Mouse (Mus musculus) liver, adult (tissue): ENCODE measurements at regions not wholly inside any gene's neighbourhood (a gene's known extent, or its start where the extent isn't known, plus 50 kb on each side); places are given as distances from the start of the nearest gene placed in this dataset.

Source experiments
- GATA4 ChIP-seq: IDR thresholded peaks from 2 replicates; pipeline ENCODE4 v1.6.1; 2014; ENCODE audit warnings: mild to moderate bottlenecking, low read length; ENCODE audit not compliant: insufficient replicate concordance

DNA sequence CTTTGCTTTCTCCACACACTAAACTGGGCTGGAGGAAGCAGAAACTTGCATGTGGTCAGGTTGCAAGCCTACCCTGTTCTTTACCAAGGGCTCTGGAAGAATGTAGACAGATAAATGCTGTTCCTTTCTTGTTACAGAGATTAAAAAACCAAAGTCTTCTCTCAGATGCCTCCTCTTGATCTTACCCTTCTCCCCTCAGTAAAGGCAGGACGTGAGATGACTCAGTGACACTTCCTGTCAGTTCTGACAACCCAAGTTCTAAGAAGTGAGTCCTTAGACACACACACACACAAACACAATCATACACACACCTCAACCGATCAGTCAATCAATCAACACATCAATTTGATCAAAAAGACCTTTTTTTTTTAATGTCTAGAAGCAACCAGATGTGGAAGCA lies 168.8 kb upstream of the Atp2b1 start:
- TF ChIP-seq GATA4, result no peak

DNA sequence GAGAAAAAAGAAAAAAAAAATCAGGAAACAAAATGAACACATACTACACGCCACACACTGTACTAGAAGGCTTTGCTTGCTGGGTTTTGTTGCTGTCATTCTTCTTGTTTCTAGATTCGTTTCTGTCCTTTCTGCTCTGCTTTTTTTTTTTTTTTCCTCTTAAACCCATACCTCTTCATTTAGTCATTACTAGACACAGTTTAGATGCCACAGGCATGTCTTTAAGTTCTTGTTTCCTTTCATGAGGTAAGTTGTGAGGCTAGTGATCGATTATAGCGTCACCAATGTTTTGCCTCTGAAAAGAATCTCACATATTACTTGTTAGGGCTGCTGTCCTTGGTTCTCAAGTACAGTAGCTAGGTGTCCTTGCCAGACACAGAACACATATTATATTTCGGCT lies 168.3 kb upstream of the Atp2b1 start:
- no peak for TF ChIP-seq GATA4

DNA sequence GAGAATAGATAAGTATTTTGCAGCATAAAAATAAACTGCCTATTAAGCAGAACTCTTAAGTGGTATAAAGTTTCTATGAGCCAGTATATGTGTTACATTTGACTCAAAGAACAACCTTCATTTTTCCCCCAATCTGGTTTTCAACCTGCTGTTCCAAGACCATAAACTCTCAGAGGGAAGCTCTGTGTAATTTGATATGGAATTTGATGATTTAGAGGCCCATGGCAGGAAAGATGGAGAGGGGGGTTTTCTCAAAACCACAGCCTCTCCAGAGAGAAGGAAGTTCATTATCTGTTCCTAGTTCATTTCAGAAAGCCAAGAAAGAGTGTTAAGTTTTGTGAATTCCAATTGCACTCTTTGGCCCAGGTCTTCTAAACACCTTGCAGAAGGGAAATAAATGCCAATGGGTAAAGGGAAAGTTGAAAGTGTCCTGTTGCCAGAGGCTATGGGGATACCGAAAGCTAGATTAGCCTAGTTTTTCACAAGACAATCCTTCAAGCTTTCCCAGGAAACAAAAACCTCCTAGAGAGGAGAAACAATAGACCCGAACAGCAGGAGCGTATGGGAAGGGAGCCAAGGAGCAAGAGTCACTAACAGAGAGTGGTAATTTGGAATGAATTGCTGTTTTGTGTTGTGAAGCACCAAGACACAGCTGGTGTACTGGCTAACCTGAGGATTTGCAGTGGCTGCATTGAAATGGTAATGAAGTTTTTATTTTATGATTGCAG lies 165.2 kb upstream of the Atp2b1 start:
- TF ChIP-seq GATA4, result no peak

DNA sequence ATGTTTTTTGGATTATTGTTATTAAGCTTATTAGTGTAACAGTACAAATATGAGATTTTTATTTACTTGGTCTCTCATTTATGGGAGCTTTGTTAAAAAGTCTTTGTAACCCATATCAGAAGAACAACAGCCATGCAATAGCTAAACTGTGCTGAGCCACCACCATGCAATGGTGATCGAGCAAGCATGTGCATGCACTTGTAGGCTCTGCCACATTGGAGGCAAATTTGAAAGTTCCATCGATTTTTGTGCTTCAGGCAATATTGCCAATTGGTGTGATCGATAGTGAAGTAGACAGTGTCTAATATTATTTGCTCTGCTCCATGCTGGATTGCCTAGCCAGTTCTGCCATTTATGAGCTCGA lies 164.6 kb upstream of the Atp2b1 start:
- no peak for TF ChIP-seq GATA4

DNA sequence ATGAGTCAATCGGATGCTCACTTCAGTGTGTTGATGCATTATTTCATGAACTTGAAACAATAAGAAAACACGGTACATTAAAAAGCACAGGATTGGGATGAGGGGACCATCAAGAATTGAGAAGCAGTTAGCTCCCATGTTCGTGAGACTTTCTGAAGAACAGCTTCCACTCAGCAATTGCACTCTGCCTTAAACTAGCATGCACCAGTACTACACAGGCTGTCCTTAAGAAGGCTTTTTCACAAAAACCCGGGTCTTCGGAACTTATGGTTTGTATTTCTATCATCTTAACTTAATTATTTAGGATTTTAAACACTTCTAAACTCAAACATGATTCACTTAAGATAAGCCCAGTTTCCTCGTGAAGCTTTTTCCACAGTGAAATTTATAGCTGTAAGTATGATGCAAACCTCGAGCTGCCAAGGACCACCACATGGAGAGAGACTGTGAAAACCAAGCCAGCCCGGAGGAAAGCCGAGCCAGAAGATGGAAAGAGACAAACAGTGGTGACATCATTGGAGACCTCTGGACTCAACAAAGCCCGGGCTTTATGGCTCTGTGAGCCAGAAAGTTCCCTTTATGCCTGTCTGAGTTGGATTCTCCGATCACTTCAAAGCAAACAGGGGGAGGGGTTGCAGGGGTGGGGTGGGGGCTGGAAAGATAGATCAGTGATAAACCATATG lies 162.7 kb upstream of the Atp2b1 start:
- TF ChIP-seq GATA4, result no peak

DNA sequence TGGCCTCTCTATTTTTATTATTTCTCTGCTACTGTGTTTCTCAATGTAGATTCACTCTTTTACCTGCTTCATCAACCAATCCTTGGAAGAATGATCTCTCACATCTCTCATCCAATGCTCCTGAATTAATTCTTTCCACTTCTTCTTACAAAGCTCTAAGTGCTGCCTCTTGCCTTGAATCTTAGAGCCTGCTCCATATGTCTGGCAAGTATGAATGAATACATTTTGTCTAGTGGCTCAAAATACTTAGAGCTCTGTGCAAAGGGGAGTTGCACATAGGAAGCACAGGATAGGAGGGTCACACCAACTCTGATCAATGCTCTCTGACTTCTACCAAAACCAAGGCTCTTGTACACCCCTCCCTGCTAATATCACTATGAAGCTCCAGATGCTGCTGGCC lies 153.1 kb upstream of the Atp2b1 start:
- no peak for TF ChIP-seq GATA4

DNA sequence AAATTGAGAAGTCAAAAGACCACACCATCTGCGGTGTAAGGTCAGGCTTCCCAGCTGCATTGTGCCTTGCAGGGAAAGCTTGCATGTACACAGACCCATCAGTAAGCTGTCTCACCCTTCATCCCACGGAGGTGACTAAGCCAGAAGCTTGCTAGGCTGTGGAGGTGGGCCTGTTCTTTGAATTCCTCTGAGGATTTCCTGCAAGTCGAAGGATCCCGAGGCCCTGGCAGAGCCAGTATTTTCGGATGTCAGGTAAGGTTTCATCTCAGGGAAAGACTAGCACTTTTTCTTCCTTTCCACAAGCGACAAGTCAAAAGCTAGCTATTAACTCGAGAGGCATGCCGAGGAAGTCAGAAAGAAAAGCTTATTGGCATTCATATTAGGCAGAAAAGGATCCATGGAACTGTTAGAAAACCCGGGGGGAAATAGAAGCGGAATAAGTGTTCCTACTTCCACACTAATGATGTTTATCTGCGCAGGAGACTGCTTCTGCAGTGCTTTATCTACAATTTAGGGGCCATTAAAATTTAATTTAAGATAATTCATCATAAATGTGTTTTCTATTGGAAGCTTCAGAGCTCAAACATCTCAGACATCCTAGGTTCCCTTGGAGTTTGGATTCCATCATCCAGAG lies 148.3 kb upstream of the Atp2b1 start:
- no peak for TF ChIP-seq GATA4

DNA sequence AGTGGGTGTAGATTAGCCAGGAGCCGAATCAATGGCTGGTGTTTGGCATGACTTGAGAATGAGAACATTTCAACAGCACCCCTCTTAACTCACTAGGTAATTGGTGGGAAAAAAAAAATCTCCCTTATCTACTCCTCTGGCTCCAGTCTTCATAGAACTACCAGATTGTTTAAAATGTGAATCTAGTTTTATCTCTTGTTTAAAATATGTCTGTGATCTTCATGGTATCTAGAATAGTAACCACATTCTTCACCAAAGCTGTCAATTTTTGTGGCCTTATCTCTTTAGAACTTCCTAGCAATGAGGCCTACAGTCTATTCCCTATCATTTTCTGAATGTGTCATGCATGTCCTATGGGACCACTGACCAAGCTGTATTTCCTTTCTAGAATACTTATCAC lies 134.4 kb upstream of the Atp2b1 start:
- TF ChIP-seq GATA4, result no peak

DNA sequence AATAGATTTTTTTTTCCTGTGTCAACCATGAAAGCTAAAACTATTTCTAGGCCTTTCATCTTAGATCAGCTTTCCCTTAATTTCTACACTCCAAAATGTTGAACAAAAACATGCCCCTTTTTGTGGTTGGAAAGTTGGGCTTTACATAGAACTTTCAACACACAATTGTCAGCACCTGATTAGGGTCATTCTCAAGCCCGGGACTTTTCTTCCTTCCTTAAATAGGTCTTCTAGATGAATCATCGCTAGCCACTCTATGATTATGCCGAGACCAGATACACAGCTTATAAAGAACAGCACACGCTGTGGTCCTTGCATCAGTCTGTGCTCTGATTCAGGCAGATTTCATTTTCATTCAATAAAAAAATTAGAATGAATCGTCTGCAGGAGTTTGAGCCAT lies 133.3 kb upstream of the Atp2b1 start:
- no peak for TF ChIP-seq GATA4

DNA sequence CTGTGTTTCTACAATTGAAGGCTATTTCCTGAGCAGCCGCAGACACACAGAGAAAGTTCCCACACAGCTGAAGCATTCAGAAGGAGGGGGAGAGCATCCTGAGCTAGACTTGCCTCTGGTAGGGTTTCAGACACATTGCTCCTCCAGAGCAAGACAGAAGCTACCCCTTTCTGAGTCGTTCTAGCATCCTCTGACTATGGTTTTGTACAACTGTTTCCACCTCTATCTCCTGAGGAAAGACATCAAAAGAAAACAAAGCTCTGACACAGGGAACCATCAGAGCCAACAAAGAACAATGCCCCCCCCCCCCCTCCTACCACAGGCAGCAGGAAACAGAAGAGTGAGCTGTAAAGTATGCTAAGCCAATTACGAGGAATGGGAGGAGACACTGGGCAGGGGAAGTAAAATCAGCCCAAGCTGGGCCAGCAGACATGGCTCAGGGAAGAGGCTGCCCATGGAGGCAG lies 132.3 kb upstream of the Atp2b1 start:
- TF ChIP-seq GATA4, result no peak

DNA sequence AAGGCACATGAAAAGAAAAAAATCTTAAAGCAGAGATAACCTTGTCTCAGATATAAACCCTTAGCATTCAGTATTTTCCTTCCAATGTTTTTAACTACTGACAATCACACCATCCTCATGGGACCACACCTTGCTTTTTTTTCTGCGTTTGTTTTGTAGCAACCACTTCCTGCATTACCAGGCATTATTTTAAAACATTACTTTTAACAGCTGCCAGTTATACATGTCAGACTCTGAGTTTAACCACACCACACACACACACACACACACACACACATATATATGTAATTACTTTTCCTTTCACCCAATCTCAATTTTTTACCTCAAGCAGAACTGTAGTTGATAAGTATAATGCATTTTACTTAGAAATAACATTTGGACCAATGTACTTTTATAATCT lies 128.8 kb upstream of the Atp2b1 start:
- TF ChIP-seq GATA4, result no peak

DNA sequence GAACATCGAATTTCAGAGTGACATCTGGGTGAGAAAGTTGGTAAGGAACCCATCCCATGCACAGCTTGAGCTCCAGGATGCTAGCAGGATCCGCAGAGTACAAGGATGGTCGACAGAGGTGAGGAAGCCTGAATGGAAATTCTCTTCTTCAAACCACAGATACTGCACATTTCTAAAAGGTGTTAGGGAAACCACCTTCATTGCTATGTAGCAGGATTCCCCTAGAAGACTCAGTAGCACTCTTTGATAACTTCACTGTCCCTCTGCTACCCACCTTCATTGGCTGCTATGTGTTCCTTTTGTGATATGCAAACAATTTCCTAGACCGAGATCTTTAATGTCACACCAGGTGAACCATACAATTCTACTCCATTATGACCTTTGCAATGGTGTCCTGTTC lies 128.1 kb upstream of the Atp2b1 start:
- TF ChIP-seq GATA4, result no peak

DNA sequence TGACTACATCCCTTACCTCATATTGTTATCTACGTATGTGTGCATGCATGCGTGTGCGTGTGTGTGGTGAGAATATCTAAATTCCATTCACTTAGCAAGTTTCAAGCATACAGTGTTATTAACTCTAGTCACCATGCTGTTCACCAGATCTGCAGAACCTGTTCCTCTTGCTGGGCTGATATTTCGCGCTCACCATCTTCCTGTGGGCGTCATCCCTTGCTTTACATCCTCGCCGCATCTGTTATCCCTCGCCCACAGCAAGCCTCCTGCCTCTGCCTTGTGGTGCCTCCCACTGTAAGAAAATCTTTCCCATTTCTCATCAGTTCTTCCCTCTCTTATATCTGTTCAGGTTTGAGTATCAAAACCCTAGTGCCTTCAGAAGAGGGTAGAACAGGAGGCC lies 124.4 kb upstream of the Atp2b1 start:
- TF ChIP-seq GATA4, result no peak

DNA sequence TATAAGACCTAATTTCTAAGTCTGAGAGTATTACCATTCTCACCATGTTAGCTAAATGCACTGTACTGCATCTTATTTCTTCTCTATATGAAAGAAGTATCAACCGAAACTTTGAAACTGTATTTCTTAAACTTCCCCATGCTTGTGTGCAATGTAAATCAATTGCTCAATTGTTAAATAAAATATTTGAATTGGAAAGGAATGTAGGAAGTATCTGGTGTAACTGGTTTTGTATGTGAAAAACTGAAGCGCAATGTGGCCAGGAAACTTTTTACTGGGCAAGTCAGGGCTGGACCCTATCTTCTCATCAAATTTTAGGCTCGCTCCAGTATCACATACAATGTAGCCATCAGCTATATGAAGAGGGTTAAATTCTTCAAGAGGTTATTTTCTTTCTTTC lies 123.8 kb upstream of the Atp2b1 start:
- TF ChIP-seq GATA4, result no peak

DNA sequence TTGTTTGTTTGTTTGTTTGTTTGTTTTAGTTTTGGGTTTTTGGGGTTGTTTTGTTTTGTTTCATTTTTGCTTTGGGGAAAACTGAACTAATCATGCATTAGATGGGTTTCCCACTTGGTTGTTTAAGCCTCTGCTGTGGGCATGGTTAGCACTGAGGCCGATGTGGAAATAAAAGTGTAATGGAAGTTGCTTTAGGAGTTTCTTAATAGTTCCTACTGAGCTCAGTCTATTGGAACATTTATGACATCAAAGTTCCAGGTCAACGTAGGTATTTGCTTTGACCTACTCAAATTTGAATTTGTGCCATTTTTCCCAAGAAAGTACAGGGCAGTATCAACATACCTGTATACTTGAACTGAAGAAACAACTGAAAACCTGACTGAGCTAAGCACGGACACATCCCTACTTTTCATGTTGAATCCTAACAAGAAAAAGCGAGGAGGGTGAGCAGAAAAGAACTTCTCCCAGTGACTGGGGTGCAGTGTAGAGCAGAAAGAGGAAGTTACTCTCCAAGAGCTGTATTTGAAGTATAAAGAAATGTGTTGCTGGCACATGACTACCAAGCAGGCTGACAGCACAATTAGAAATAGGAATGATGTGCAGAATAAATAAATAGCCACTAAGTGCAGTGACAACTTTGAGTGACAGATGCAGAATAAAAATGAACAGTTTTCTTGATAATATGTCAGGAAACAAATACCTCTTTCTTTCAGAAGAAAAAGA lies 122.0 kb upstream of the Atp2b1 start:
- no peak for TF ChIP-seq GATA4
